Mouse (Mus musculus) erythroblast, embryonic 14.5 days (primary cell): ENCODE results near the gene Ambra1.

Experiments
- GATA1 ChIP-seq: IDR thresholded peaks from 2 replicates; pipeline ENCODE4 v1.6.1; 2012; ENCODE audit warnings: low read length, inconsistent platforms, mixed read lengths
- TAL1 ChIP-seq: IDR thresholded peaks from 3 replicates; pipeline ENCODE4 v1.6.1; 2012; ENCODE audit warnings: low read length, inconsistent platforms, mixed read lengths

- TF ChIP-seq TAL1 (no peak), GATA1 (no peak)
These were observed 235.5 kb downstream of the Ambra1 start for GRCm38 (mm10) chr2:91965417-91965816.
